Mouse (Mus musculus): ENCODE results near the gene Acot9.

Gene Acot9

GRCm38 (mm10) chrX:155262235-155262914 lies at the start of gene Acot9:
Gene Acot9 (plus strand): TSS chrX:155262443.
- DNase-seq (ENCODE audit: low read depth, low spot score): peak; percentile 79

- DNase-seq (ENCODE audit: low read depth, low spot score): no peak
These were observed 47.7 kb upstream of the Acot9 start for GRCm38 (mm10) chrX:155214291-155215136.

- DNase-seq (ENCODE audit: low read depth, low spot score): no peak
These were observed 46.6 kb upstream of the Acot9 start for GRCm38 (mm10) chrX:155215501-155216248.

GRCm38 (mm10) chrX:155216271-155216670 lies 46.0 kb upstream of the Acot9 start, which contains the start of gene Sat1:
Gene Sat1 (minus strand): TSS chrX:155216449.
- peak; percentile 80 for DNase-seq (ENCODE audit: low read depth, low spot score)

GRCm38 (mm10) chrX:155218277-155218676 lies 44.0 kb upstream of the Acot9 start:
- DNase-seq (ENCODE audit: low read depth, low spot score): no peak

- DNase-seq (ENCODE audit: low read depth, low spot score): no peak
These were observed 5.4 kb upstream of the Acot9 start for GRCm38 (mm10) chrX:155256856-155257255.

GRCm38 (mm10) chrX:155262915-155263252 lies 641 bp downstream of the Acot9 start:
- no peak for DNase-seq (ENCODE audit: low read depth, low spot score)

GRCm38 (mm10) chrX:155278483-155278882 lies 16.2 kb downstream of the Acot9 start:
- no peak for DNase-seq (ENCODE audit: low read depth, low spot score)

GRCm38 (mm10) chrX:155280427-155281044 lies 18.3 kb downstream of the Acot9 start:
- no peak for DNase-seq (ENCODE audit: low read depth, low spot score)

GRCm38 (mm10) chrX:155306390-155306789 lies 44.1 kb downstream of the Acot9 start:
- no peak for DNase-seq (ENCODE audit: low read depth, low spot score)

- DNase-seq (ENCODE audit: low read depth, low spot score): peak; percentile 2
These were observed 55.8 kb downstream of the Acot9 start for GRCm38 (mm10) chrX:155318005-155318404.

- no peak for DNase-seq (ENCODE audit: low read depth, low spot score)
These were observed 75.3 kb downstream of the Acot9 start for GRCm38 (mm10) chrX:155337567-155337904.

- peak; percentile 28 for DNase-seq (ENCODE audit: low read depth, low spot score)
These were observed 75.9 kb downstream of the Acot9 start for GRCm38 (mm10) chrX:155337905-155338721.

GRCm38 (mm10) chrX:155340654-155341053 lies 78.4 kb downstream of the Acot9 start, which contains the start of gene Prdx4:
Gene Prdx4 (minus strand): TSS chrX:155340754.
- no peak for DNase-seq (ENCODE audit: low read depth, low spot score)

- DNase-seq (ENCODE audit: low read depth, low spot score): no peak
These were observed 84.0 kb downstream of the Acot9 start for GRCm38 (mm10) chrX:155346249-155346648.
